Mouse (Mus musculus) intestine, embryonic 14.5 days (tissue): ENCODE measurements around the gene Eda. TPM values are rescaled to one million over a fixed set of nuclear protein-coding genes. Genes with fewer than 3 reads are reported as not detected.

Experiments
- ATAC-seq: fragments of 200-750 bp; cut with Nextera tagmentation; replicated peaks from 2 replicates; pipeline ENCODE4 v1.8.0; 2017; ENCODE audit warnings: low read depth, moderate number of reproducible peaks, moderate TSS enrichment, moderate library complexity; ENCODE audit not compliant: low FRiP score, low TSS enrichment
- DNase-seq: peaks from one replicate; pipeline ENCODE4 v3.0.0-alpha.2; 2018; ENCODE audit warnings: low spot score
- H3K27ac ChIP-seq: fragments of 300-500 bp; sonication (generic); 2 replicates; pipeline ENCODE4 v1.5.1; 2014; ENCODE audit warnings: low read depth, mild to moderate bottlenecking, control low read depth
- H3K27me3 ChIP-seq: fragments of 300-500 bp; sonication (generic); replicated peaks from 2 replicates; pipeline ENCODE4 v1.6.1; 2014; ENCODE audit warnings: low read length, control low read depth; ENCODE audit not compliant: control insufficient read depth, insufficient read depth
- H3K36me3 ChIP-seq: fragments of 300-500 bp; sonication (generic); 2 replicates; pipeline ENCODE4 v1.6.1; 2014; ENCODE audit warnings: low read length, control low read depth; ENCODE audit not compliant: control insufficient read depth, insufficient read depth
- H3K4me1 ChIP-seq: fragments of 300-500 bp; sonication (generic); replicated peaks from 2 replicates; pipeline ENCODE4 v1.6.1; 2014; ENCODE audit warnings: low read length, control low read depth, mixed read lengths; ENCODE audit not compliant: control insufficient read depth, insufficient read depth
- H3K4me2 ChIP-seq: fragments of 300-500 bp; sonication (generic); 2 replicates; pipeline ENCODE4 v1.6.1; 2014; ENCODE audit warnings: low read length
- H3K4me3 ChIP-seq: fragments of 300-500 bp; sonication (generic); 2 replicates; pipeline ENCODE4 v1.5.1; 2014; ENCODE audit warnings: low read depth, low read length, control low read depth, mixed read lengths
- H3K9ac ChIP-seq: fragments of 300-500 bp; sonication (generic); 2 replicates; pipeline ENCODE4 v1.6.1; 2014; ENCODE audit warnings: mild to moderate bottlenecking, low read length
- H3K9me3 ChIP-seq: fragments of 300-500 bp; sonication (generic); 2 replicates; pipeline ENCODE4 v1.6.1; 2016; ENCODE audit warnings: low read length, control low read depth; ENCODE audit not compliant: control insufficient read depth
- WGBS: fragments of 180-500 bp; shearing (Covaris S2); extraction: QIAGEN DNeasy Blood & Tissue Kit; methylation state at CpG from one replicate; pipeline ENCODE4 v1.1.7; 2014; 5-methylcytosine and 5-hydroxymethylcytosine counted together
- polyA plus RNA-seq: library from polyadenylated mRNA; unstranded; fragments of >200 nt; fragmentation: Nextera tagmentation; extraction: Ambion mirVana; gene quantifications from 2 replicates; pipeline ENCODE4 v1.2.1, GENCODE M21; 2014

Eda gene
- polyA plus RNA-seq: 1.5 TPM in 2 replicates

DNA sequence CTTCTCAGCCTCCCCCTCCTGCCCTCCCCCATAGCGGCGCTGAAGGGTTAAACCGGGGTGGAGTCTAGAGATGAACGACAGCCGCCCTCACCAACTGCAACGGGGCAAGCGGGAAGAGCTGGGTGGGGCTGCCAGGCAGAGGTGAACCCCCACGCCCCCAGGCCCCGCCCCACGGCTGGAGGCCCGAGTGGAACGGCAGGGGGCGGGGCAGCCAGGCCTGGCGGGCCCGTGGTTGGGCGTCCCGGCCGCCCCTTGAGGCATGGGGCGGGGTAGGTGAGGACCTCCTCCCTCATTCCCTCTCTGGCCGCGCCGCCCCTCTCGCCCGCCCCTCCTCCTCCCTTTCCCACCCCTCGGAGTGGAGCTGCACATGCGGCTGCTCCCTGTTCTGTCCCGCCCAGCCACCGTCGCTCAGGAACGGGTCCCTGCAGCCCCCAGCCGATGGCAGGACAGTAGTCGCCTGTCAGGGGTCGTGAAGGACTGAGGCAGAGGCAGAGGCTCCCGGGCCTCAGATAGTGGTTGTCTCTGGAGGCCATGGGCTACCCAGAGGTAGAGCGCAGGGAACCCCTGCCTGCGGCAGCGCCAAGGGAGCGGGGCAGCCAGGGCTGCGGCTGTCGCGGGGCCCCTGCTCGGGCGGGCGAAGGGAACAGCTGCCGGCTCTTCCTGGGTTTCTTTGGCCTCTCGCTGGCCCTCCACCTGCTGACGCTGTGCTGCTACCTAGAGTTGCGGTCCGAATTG lies at the start of gene Eda:
TSS of gene Eda (plus strand) at position 357 of the 735 bp plus-strand sequence.
- peak within 1 kb of the TSS; percentile 37 for H3K4me3 ChIP-seq
- no peaks in the 10 kb centered on the region for H3K9me3 ChIP-seq
- DNase-seq (peak; percentile 85), ATAC-seq (peak; percentile 97)
- no peaks in the 10 kb centered on the region for H3K4me1 ChIP-seq
- peak within 1 kb of the TSS; percentile 67 for H3K4me2 ChIP-seq
- 0 out of 2 replicates have a peak, but pooled peaks cover 7% of the 10 kb centered on the region for H3K27me3 ChIP-seq
- peak within 1 kb of the TSS; percentile 17 for H3K9ac ChIP-seq
- 19% methylated on average over 36 of the region's 49 CpGs for WGBS
- no peak within 1 kb of the TSS for H3K27ac ChIP-seq
- H3K36me3 ChIP-seq: no peaks in the 10 kb centered on the region

DNA sequence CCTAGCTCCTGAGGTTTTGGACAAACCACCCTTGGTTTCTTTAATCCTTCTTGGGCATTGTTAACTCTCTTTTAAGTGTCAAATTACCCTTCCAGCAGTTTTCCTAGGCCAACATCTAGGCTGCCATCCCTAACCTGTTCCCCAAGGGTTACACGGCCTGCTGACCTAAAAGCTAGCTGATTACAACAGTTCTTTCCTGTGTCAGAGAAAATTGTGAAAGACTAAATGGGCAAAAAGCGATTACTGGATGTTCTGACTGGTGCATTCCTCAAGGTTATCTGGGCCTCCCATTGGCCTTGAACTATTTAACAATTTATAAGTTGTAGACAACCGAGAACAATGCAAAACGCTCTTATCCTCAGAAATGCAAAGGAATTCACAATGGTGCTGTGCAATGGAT lies 14.4 kb upstream of the Eda start:
- Histone ChIP-seq H3K27me3 (no peaks in the 10 kb centered on the region), H3K27ac (no peak overlapping the region), H3K4me1 (no peaks in the 10 kb centered on the region), H3K9me3 (no peaks in the 10 kb centered on the region), H3K4me3 (no peak overlapping the region), H3K36me3 (no peaks in the 10 kb centered on the region), H3K9ac (no peak overlapping the region), H3K4me2 (no peak overlapping the region)
- ATAC-seq: no peak
- 77% methylated on average over 4 of the region's 4 CpGs for WGBS
- DNase-seq: no peak

DNA sequence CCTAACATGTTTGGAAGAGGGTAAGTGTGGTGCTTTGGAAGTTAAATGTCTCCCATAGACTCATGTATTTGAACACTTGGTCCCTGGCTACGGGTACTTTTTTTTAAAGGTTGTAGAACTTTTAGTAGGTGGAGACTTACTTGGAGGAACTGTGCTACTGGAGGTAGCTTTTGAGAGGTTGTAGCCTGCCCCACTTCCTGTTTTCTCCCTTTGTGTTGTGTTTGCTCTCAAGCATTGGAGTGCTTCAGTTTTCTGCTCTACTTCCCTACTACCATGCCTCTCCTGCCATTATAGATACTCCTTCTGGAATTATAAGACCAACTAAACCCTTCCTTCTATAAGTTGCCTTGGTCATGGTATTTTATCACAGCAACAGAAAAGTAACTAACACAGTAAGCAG lies 5.3 kb upstream of the Eda start:
- WGBS: 86% methylated on average over 1 of the region's 1 CpGs
- Histone ChIP-seq H3K9me3 (no peaks in the 10 kb centered on the region), H3K4me2 (no peak overlapping the region), H3K27ac (no peak overlapping the region), H3K4me1 (no peaks in the 10 kb centered on the region), H3K36me3 (no peaks in the 10 kb centered on the region), H3K27me3 (0 out of 2 replicates have a peak, but pooled peaks cover 3% of the 10 kb centered on the region), H3K4me3 (no peak overlapping the region), H3K9ac (no peak overlapping the region)
- no peak for DNase-seq
- ATAC-seq: no peak

DNA sequence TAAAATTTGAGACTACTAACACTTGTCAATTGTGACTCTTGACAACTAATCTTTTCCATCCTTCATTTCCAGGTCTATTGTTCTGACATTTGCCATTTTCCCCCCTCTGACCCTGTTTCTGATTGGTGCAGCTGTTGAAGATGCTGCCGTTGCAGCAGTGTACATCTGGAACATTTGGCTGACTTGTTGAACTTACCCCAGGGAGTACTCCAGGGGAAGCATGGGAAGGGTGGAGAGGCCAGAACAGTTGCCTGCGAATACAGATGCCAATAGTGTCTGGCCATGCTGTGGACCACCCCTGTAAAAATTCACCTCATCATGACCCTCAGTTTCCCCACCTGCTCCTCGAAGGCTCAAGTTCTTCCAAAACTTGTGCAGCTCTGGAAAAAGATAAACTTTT lies 1.0 kb upstream of the Eda start:
- H3K27ac ChIP-seq: no peak overlapping the region
- H3K36me3 ChIP-seq: no peaks in the 10 kb centered on the region
- no peak for ATAC-seq
- 47% methylated on average over 3 of the region's 3 CpGs for WGBS
- H3K9ac ChIP-seq: no peak overlapping the region
- no peak overlapping the region for H3K4me3 ChIP-seq
- 0 out of 2 replicates have a peak, but pooled peaks cover 7% of the 10 kb centered on the region for H3K27me3 ChIP-seq
- no peaks in the 10 kb centered on the region for H3K4me1 ChIP-seq
- no peak overlapping the region for H3K4me2 ChIP-seq
- no peaks in the 10 kb centered on the region for H3K9me3 ChIP-seq
- DNase-seq: no peak

DNA sequence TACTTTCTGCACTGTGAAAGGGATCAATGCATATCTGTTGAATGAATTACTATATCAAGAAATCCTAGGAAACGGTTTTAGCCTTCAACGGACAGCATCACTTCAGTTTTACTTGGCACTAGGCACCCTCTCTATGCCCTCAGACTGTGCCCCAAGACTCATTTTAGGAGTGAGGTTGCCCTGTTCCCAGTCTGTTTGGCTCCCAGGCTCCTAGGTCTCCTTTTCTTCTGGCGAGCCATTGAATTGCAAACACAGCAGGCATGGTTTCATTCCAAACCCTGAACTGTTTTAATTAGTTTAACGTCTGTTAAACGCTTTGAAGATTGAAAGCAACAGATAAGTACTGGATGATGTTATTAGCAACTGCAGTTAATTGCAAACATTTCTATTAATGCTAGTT lies 603 bp upstream of the Eda start:
- Histone ChIP-seq H3K27ac (no peak overlapping the region), H3K4me2 (peak overlapping the region; percentile 34), H3K27me3 (0 out of 2 replicates have a peak, but pooled peaks cover 7% of the 10 kb centered on the region), H3K9me3 (no peaks in the 10 kb centered on the region), H3K9ac (no peak overlapping the region), H3K4me3 (peak overlapping the region; percentile 12), H3K36me3 (no peaks in the 10 kb centered on the region), H3K4me1 (no peaks in the 10 kb centered on the region)
- no peak for DNase-seq
- WGBS: 24% methylated on average over 5 of the region's 5 CpGs
- no peak for ATAC-seq

DNA sequence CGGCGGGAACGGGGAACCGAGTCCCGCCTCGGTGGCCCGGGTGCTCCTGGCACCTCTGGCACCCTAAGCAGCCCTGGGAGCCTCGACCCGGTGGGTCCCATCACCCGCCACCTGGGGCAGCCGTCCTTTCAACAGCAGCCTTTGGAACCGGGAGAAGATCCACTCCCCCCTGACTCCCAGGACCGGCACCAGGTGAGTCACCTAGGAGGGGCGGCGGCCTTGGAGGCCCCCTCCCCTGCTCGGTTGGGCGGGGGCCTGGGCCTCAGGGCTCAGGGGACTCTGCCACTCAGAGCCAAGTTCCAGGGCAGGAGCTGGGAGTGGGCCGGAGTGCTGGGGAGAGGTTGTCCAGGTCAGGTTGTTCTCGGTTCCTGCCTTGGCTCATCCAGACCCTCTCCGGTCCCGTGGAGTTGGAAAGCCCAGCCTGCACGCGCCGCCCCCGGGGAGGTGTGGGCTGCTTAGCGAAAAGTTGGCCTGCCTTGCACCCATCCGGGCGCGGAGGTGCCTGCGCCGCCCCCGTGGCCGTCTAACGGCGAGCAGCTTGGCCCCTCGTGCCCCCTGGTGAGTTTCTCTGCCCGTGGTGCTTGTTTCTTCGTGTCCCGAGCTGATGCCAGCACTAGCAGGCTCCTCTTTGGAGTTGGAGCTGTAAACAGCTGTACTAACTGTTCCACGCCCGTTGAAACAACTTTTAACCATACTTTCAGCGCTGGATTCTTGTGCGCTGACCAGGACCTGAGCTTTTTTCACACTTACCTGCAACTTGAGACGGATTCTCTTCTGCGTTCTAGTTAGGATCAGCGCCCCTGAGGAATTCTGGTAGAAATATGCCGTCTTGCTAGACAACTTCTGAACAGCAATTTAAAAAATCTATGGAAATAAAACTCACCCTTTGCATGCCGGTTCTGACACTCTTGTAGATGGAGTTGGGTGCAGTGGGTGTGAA lies 849 bp downstream of the Eda start:
- H3K27me3 ChIP-seq: 0 out of 2 replicates have a peak, but pooled peaks cover 7% of the 10 kb centered on the region
- H3K4me2 ChIP-seq: peak overlapping the region; percentile 67
- H3K9me3 ChIP-seq: no peaks in the 10 kb centered on the region
- H3K36me3 ChIP-seq: no peaks in the 10 kb centered on the region
- H3K27ac ChIP-seq: no peak overlapping the region
- peak overlapping the region; percentile 37 for H3K4me3 ChIP-seq
- H3K4me1 ChIP-seq: no peaks in the 10 kb centered on the region
- peak overlapping the region; percentile 17 for H3K9ac ChIP-seq
- 20% methylated on average over 45 of the region's 48 CpGs for WGBS
- DNase-seq (peak; percentile 64), ATAC-seq (peak; percentile 37)

DNA sequence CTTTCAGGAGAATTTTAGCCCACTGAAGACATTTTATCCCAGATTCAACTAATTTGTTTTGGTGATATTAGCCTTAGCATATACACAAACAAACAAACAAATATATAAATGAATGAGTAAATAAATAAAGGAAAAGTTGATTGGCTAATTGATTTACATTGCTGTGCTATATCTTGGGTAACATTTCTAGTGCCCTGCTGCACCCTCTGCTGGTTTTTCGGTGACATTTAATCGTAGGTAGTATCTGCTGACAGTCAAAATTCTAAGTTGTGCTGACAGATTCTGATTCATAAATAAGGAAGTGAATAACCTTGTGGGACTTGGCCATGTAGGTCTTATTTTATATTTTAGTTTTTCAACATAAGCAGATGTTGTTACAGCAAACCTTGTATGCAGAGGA lies 2.9 kb downstream of the Eda start:
- DNase-seq (no peak), ATAC-seq (no peak)
- no peaks in the 10 kb centered on the region for H3K36me3 ChIP-seq
- no peaks in the 10 kb centered on the region for H3K4me1 ChIP-seq
- no peak overlapping the region for H3K9ac ChIP-seq
- no peak overlapping the region for H3K27ac ChIP-seq
- H3K4me2 ChIP-seq: no peak overlapping the region
- 73% methylated on average over 2 of the region's 2 CpGs for WGBS
- no peak overlapping the region for H3K4me3 ChIP-seq
- H3K27me3 ChIP-seq: 0 out of 2 replicates have a peak, but pooled peaks cover 7% of the 10 kb centered on the region
- no peaks in the 10 kb centered on the region for H3K9me3 ChIP-seq

DNA sequence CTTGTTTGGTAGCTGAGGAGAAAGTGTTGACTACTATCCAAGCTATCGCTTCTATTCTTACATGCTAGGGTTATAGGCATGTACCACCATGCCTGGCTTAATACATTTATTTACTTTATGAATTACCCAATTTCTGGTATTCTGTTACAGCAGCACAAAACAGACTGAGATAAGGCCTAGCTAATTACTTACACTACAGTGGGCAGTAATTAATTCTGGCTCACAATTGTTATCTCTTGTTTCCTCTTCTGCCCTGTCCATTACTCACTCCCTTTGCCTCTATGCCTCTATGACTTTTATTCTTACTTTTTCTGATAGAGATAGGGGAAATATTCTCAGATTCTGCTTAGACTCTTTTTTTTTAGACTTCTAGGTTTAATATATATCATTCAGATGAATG lies 18.0 kb downstream of the Eda start:
- ATAC-seq (no peak), DNase-seq (no peak)
- H3K4me2 ChIP-seq: no peak overlapping the region
- H3K36me3 ChIP-seq: no peaks in the 10 kb centered on the region
- no peaks in the 10 kb centered on the region for H3K9me3 ChIP-seq
- no peak overlapping the region for H3K4me3 ChIP-seq
- WGBS: 96% methylated on average over 1 of the region's 1 CpGs
- no peaks in the 10 kb centered on the region for H3K27me3 ChIP-seq
- H3K9ac ChIP-seq: no peak overlapping the region
- no peaks in the 10 kb centered on the region for H3K4me1 ChIP-seq
- H3K27ac ChIP-seq: no peak overlapping the region
